Mouse (Mus musculus): ENCODE measurements around the gene Rock2.
A peak's percentile ranks its signal among the peaks of the same experiment; 100 is the strongest.
"Not testable (repeated sequence)": the region's sequence is repeated elsewhere in the genome, so short reads cannot be mapped to it uniquely, and the experiment has no call there.

The Rock2 gene

GRCm38 (mm10) chr12:16999739-17000497 lies 105.2 kb downstream of the Rock2 start, which contains the start of gene Pqlc3:
Pqlc3 (minus strand) TSS chr12:17000408.
- peak; percentile 92 to 94 for DNase-seq (ENCODE audit: low spot score in 2 of 2)

GRCm38 (mm10) chr12:17000628-17001027 lies 105.9 kb downstream of the Rock2 start:
- peak; percentile 26 to 44 for DNase-seq (ENCODE audit: low spot score in 2 of 2)

- DNase-seq (ENCODE audit: low spot score in 2 of 2): no peak
Measured at GRCm38 (mm10) chr12:17001211-17001610, 106.5 kb downstream of the Rock2 start.

- no peak for DNase-seq (ENCODE audit: low spot score in 2 of 2)
Measured at GRCm38 (mm10) chr12:17009466-17009865, 114.8 kb downstream of the Rock2 start.

GRCm38 (mm10) chr12:17011100-17011870 lies 116.6 kb downstream of the Rock2 start, which contains the start of gene 2410004P03Rik:
2410004P03Rik (minus strand) TSS chr12:17011727.
- peak; percentile 69 to 74 for DNase-seq (ENCODE audit: low spot score in 2 of 2)

GRCm38 (mm10) chr12:17012067-17012899 lies 117.6 kb downstream of the Rock2 start:
- DNase-seq (ENCODE audit: low spot score in 2 of 2): no peak

GRCm38 (mm10) chr12:17015711-17016110 lies 121.0 kb downstream of the Rock2 start:
- no peak for DNase-seq (ENCODE audit: low spot score in 2 of 2)

- DNase-seq (ENCODE audit: low spot score in 2 of 2): peak; percentile 19 to 51
Measured at GRCm38 (mm10) chr12:17018468-17018867, 123.8 kb downstream of the Rock2 start.

GRCm38 (mm10) chr12:17021125-17021524 lies 126.4 kb downstream of the Rock2 start:
- DNase-seq (ENCODE audit: low spot score in 2 of 2): not testable (repeated sequence)

- DNase-seq (ENCODE audit: low spot score in 2 of 2): no peak
Measured at GRCm38 (mm10) chr12:17022145-17022544, 127.5 kb downstream of the Rock2 start.

- DNase-seq (ENCODE audit: low spot score in 2 of 2): peak; percentile 25 to 47
Measured at GRCm38 (mm10) chr12:17024554-17025110, 129.9 kb downstream of the Rock2 start.

GRCm38 (mm10) chr12:17032694-17033463 lies 138.2 kb downstream of the Rock2 start:
- peak; percentile 50 to 52 for DNase-seq (ENCODE audit: low spot score in 2 of 2)

- peak in 1 of 2 experiments; percentile 19 for DNase-seq (ENCODE audit: low spot score in 2 of 2)
Measured at GRCm38 (mm10) chr12:17033464-17033841, 138.8 kb downstream of the Rock2 start.

- no peak for DNase-seq (ENCODE audit: low spot score in 2 of 2)
Measured at GRCm38 (mm10) chr12:17034671-17035070, 140.0 kb downstream of the Rock2 start.

GRCm38 (mm10) chr12:17035128-17035527 lies 140.4 kb downstream of the Rock2 start:
- peak; percentile 38 to 50 for DNase-seq (ENCODE audit: low spot score in 2 of 2)

- no peak for DNase-seq (ENCODE audit: low spot score in 2 of 2)
Measured at GRCm38 (mm10) chr12:17036532-17036931, 141.8 kb downstream of the Rock2 start.

- no peak for DNase-seq (ENCODE audit: low spot score in 2 of 2)
Measured at GRCm38 (mm10) chr12:17037053-17037610, 142.4 kb downstream of the Rock2 start.

All from spleen, postnatal 36 days (tissue).